Mouse (Mus musculus): ENCODE results near the gene Fcnb. TPM values are rescaled to one million over a fixed set of nuclear protein-coding genes. Genes with fewer than 3 reads are reported as not detected.

The Fcnb gene
- total RNA-seq, 2 experiments from 2014 or later, result not detected

GRCm38 (mm10) chr2:28066686-28067085 lies 18.0 kb downstream of the Fcnb start:
- H3K27ac ChIP-seq, result no peak overlapping the region
- no peak overlapping the region for H3K4me3 ChIP-seq
- DNase-seq, result no peak
- TF ChIP-seq CTCF (IDR thresholded peaks at IDR 0.05), result no peak
- intact Hi-C loops (cut with DNase I), result no loop called here

GRCm38 (mm10) chr2:28065081-28065651 lies 19.5 kb downstream of the Fcnb start:
- Histone ChIP-seq H3K4me3 (no peak overlapping the region), H3K27ac (no peak overlapping the region)
- intact Hi-C loops (cut with DNase I), result no loop called here
- TF ChIP-seq CTCF (IDR thresholded peaks at IDR 0.05), result no peak
- no peak for DNase-seq

- H3K27ac ChIP-seq, result no peak overlapping the region
- TF ChIP-seq CTCF (IDR thresholded peaks at IDR 0.05), result no peak
- intact Hi-C loops (cut with DNase I), result no loop called here
Measured at GRCm38 (mm10) chr2:28064339-28065080, 20.2 kb downstream of the Fcnb start.

GRCm38 (mm10) chr2:28063711-28064338 lies 20.9 kb downstream of the Fcnb start:
- H3K27ac ChIP-seq, result no peak overlapping the region
- TF ChIP-seq CTCF (IDR thresholded peaks at IDR 0.05), result no peak
- no peak for DNase-seq
- H3K4me3 ChIP-seq, result no peak overlapping the region
- intact Hi-C loops (cut with DNase I), result no loop called here

More at GRCm38 (mm10) chr2:28064339-28065080, 20.2 kb downstream of the Fcnb start:
- DNase-seq, result no peak
- H3K4me3 ChIP-seq, result no peak overlapping the region

GRCm38 (mm10) chr2:28059922-28060321 lies 24.8 kb downstream of the Fcnb start:
- intact Hi-C loops (cut with DNase I), result no loop called here
- no peak for DNase-seq
- TF ChIP-seq CTCF (IDR thresholded peaks at IDR 0.05), result no peak
- no peak overlapping the region for H3K27ac ChIP-seq
- H3K4me3 ChIP-seq, result no peak overlapping the region

- no peak overlapping the region for H3K27ac ChIP-seq
- intact Hi-C loops (cut with DNase I), result no loop called here
- no peak for DNase-seq
- no peak for TF ChIP-seq CTCF (IDR thresholded peaks at IDR 0.05)
- no peak overlapping the region for H3K4me3 ChIP-seq
Measured at GRCm38 (mm10) chr2:28047092-28047491, 37.6 kb downstream of the Fcnb start.

GRCm38 (mm10) chr2:28046311-28046710 lies 38.4 kb downstream of the Fcnb start:
- no peak for DNase-seq
- no peak overlapping the region for H3K27ac ChIP-seq
- no peak overlapping the region for H3K4me3 ChIP-seq
- intact Hi-C loops (cut with DNase I), result no loop called here
- no peak for TF ChIP-seq CTCF (IDR thresholded peaks at IDR 0.05)

- no peak overlapping the region for H3K4me3 ChIP-seq
- H3K27ac ChIP-seq, result no peak overlapping the region
- intact Hi-C loops (cut with DNase I), result no loop called here
- no peak for DNase-seq
- TF ChIP-seq CTCF (IDR thresholded peaks at IDR 0.05), result no peak
Measured at GRCm38 (mm10) chr2:28044920-28045598, 39.6 kb downstream of the Fcnb start.

GRCm38 (mm10) chr2:28040466-28040865 lies 44.2 kb downstream of the Fcnb start:
- TF ChIP-seq CTCF (IDR thresholded peaks at IDR 0.05), result no peak
- no peak overlapping the region for H3K27ac ChIP-seq
- intact Hi-C loops (cut with DNase I), result no loop called here
- H3K4me3 ChIP-seq, result no peak overlapping the region
- no peak for DNase-seq

GRCm38 (mm10) chr2:28039647-28040325 lies 44.9 kb downstream of the Fcnb start:
- intact Hi-C loops (cut with DNase I), result no loop called here
- DNase-seq, result no peak
- H3K4me3 ChIP-seq, result no peak overlapping the region
- no peak for TF ChIP-seq CTCF (IDR thresholded peaks at IDR 0.05)
- H3K27ac ChIP-seq, result no peak overlapping the region

GRCm38 (mm10) chr2:28038391-28039096 lies 46.1 kb downstream of the Fcnb start:
- intact Hi-C loops (cut with DNase I), result no loop called here

More at GRCm38 (mm10) chr2:28038391-28039096, 46.1 kb downstream of the Fcnb start:
- Histone ChIP-seq H3K27ac (no peak overlapping the region), H3K4me3 (no peak overlapping the region)
- no peak for DNase-seq
- no peak for TF ChIP-seq CTCF (IDR thresholded peaks at IDR 0.05)

Data from gastrocnemius, adult 2 months (tissue).